In the genomic region with DNA sequence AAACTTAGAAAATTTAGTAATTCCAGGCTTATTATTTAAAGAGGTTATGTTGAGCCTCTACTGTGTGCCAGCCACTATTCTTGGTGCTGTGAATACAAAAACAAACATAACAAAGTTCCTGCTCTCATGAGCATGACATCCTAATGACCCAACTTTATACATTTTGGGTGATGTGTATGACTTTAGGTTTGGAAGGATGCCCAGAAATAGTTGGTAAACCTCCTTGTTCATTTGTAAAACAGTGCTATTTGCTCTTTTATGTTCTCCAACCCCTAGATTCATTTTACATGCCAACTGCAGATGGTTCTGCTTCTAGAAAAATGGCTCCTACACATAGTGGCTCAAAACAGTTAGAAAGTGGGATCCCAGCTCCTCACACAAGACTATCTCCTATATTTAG, we compare ENCODE assay signal across 16 mouse cellular contexts.
"Had no signal": no experiment of that assay in that cellular context is flagged by ENCODE, and none has a peak within 500 bp of the region (broad histone marks: within the 10 kb centered on the region; RNA-seq: fewer than 3 reads in every experiment).

No protein-coding gene starts in this region.

- H3K27ac ChIP-seq: lung, embryonic 15.5 days; midbrain, embryonic 10.5 days; midbrain, embryonic 12.5 days; neural tube, embryonic 12.5 days; stomach, embryonic 15.5 days; stomach, postnatal 0 days had no signal

- H3K4me3 ChIP-seq: lung, embryonic 15.5 days; midbrain, embryonic 10.5 days; midbrain, embryonic 12.5 days; neural tube, embryonic 12.5 days; stomach, embryonic 15.5 days had no signal

- H3K9ac ChIP-seq: lung, embryonic 15.5 days; midbrain, embryonic 12.5 days; neural tube, embryonic 12.5 days; stomach, embryonic 15.5 days had no signal

- H3K4me2 ChIP-seq: lung, embryonic 15.5 days; midbrain, embryonic 12.5 days; neural tube, embryonic 12.5 days; stomach, embryonic 15.5 days had no signal

- H3K9me3 ChIP-seq: lung, embryonic 15.5 days; midbrain, embryonic 10.5 days; midbrain, embryonic 12.5 days; neural tube, embryonic 12.5 days; stomach, embryonic 15.5 days had no signal

- H3K27me3 ChIP-seq: lung, embryonic 15.5 days; midbrain, embryonic 12.5 days; neural tube, embryonic 12.5 days; stomach, embryonic 15.5 days had no signal

- H3K36me3 ChIP-seq: lung, embryonic 15.5 days; midbrain, embryonic 10.5 days; midbrain, embryonic 12.5 days; neural tube, embryonic 12.5 days; stomach, embryonic 15.5 days had no signal

- H3K4me1 ChIP-seq: lung, embryonic 15.5 days; midbrain, embryonic 10.5 days; midbrain, embryonic 12.5 days; neural tube, embryonic 12.5 days; stomach, embryonic 15.5 days had no signal

- DNase-seq: lung, adult 18-20 months; lung, postnatal 14 days; lung, postnatal 36 days; midbrain, embryonic 14.5 days; right cerebral cortex, postnatal 14 days; thymus, adult 2 months; thymus, postnatal 25 days; thymus, postnatal 4 days had no signal

- ATAC-seq: lung, postnatal 0 days; midbrain, embryonic 16.5 days had no signal
